Mouse (Mus musculus): ENCODE measurements around the gene Alox12b. TPM values are rescaled to one million over a fixed set of nuclear protein-coding genes. Genes with fewer than 3 reads are reported as not detected.

Alox12b gene
- polyA plus RNA-seq, 1 experiment from 2014 or later = 11.5 TPM

Other genes with a start within 250 kb of the Alox12b start
- not detected in 2 replicates for gene Odf4, start 229.9 kb upstream of the Alox12b start, polyA plus RNA-seq (2015; fragmentation: Nextera tagmentation; extraction: Ambion mirVana)
- gene Arhgef15, start 199.5 kb upstream of the Alox12b start, polyA plus RNA-seq (2015; fragmentation: Nextera tagmentation; extraction: Ambion mirVana) = 8.5 and 8.8 TPM in 2 replicates
- 5.1 and 5.3 TPM in 2 replicates for gene Slc25a35, start 188.9 kb upstream of the Alox12b start, polyA plus RNA-seq (2015; fragmentation: Nextera tagmentation; extraction: Ambion mirVana)
- gene Rangrf, start 181.8 kb upstream of the Alox12b start, polyA plus RNA-seq (2015; fragmentation: Nextera tagmentation; extraction: Ambion mirVana) = 55.9 and 63.0 TPM in 2 replicates
- gene Pfas, start 148.5 kb upstream of the Alox12b start, polyA plus RNA-seq (2015; fragmentation: Nextera tagmentation; extraction: Ambion mirVana) = 31.5 and 33.7 TPM in 2 replicates
- gene Ctc1, start 141.1 kb upstream of the Alox12b start, polyA plus RNA-seq (2015; fragmentation: Nextera tagmentation; extraction: Ambion mirVana) = 40.3 and 45.5 TPM in 2 replicates
- 134 and 146 TPM in 2 replicates for gene Aurkb, start 111.3 kb upstream of the Alox12b start, polyA plus RNA-seq (2015; fragmentation: Nextera tagmentation; extraction: Ambion mirVana)
- 10.3 and 10.7 TPM in 2 replicates for gene Borcs6, start 97.3 kb upstream of the Alox12b start, polyA plus RNA-seq (2015; fragmentation: Nextera tagmentation; extraction: Ambion mirVana)
- gene Tmem107, start 86.2 kb upstream of the Alox12b start, polyA plus RNA-seq (2015; fragmentation: Nextera tagmentation; extraction: Ambion mirVana) = 49.6 and 55.0 TPM in 2 replicates
- gene Vamp2, start 68.5 kb upstream of the Alox12b start, polyA plus RNA-seq (2015; fragmentation: Nextera tagmentation; extraction: Ambion mirVana) = 68.5 and 84.6 TPM in 2 replicates
- gene Per1, start 61.8 kb upstream of the Alox12b start, polyA plus RNA-seq (2015; fragmentation: Nextera tagmentation; extraction: Ambion mirVana) = 15.4 and 20.3 TPM in 2 replicates
- 0.76 and 1.0 TPM in 2 replicates for gene Hes7, start 36.6 kb upstream of the Alox12b start, polyA plus RNA-seq (2015; fragmentation: Nextera tagmentation; extraction: Ambion mirVana)
- gene 9130213A22Rik, start 34.4 kb upstream of the Alox12b start, polyA plus RNA-seq (2015; fragmentation: Nextera tagmentation; extraction: Ambion mirVana) = 0.37 TPM in 2 replicates
- gene Aloxe3, start 31.1 kb upstream of the Alox12b start, polyA plus RNA-seq (2015; fragmentation: Nextera tagmentation; extraction: Ambion mirVana) = 0.27 and 1.2 TPM in 2 replicates
- 0.28 and 0.31 TPM in 2 replicates for gene Alox8, start 40.9 kb downstream of the Alox12b start, polyA plus RNA-seq (2015; fragmentation: Nextera tagmentation; extraction: Ambion mirVana)
- 0.04 TPM in 1 of 2 replicates, not detected in the other for gene Gucy2e, start 80.0 kb downstream of the Alox12b start, polyA plus RNA-seq (2015; fragmentation: Nextera tagmentation; extraction: Ambion mirVana)
- gene Cntrob, start 166.8 kb downstream of the Alox12b start, polyA plus RNA-seq (2015; fragmentation: Nextera tagmentation; extraction: Ambion mirVana) = 18.6 and 19.5 TPM in 2 replicates
- gene Trappc1, start 167.0 kb downstream of the Alox12b start, polyA plus RNA-seq (2015; fragmentation: Nextera tagmentation; extraction: Ambion mirVana) = 146 and 157 TPM in 2 replicates
- 1.3 TPM in 2 replicates for gene Kcnab3, start 169.3 kb downstream of the Alox12b start, polyA plus RNA-seq (2015; fragmentation: Nextera tagmentation; extraction: Ambion mirVana)
- 12.6 and 12.8 TPM in 2 replicates for gene Rnf227, start 183.5 kb downstream of the Alox12b start, polyA plus RNA-seq (2015; fragmentation: Nextera tagmentation; extraction: Ambion mirVana)
- gene Chd3, start 212.4 kb downstream of the Alox12b start, polyA plus RNA-seq (2015; fragmentation: Nextera tagmentation; extraction: Ambion mirVana) = 53.4 and 54.0 TPM in 2 replicates
- 154 and 179 TPM in 2 replicates for gene Naa38, start 238.5 kb downstream of the Alox12b start, polyA plus RNA-seq (2015; fragmentation: Nextera tagmentation; extraction: Ambion mirVana)
- gene Cyb5d1, start 238.6 kb downstream of the Alox12b start, polyA plus RNA-seq (2015; fragmentation: Nextera tagmentation; extraction: Ambion mirVana) = 24.9 and 25.3 TPM in 2 replicates
- gene Tmem88, start 241.2 kb downstream of the Alox12b start, polyA plus RNA-seq (2015; fragmentation: Nextera tagmentation; extraction: Ambion mirVana) = 26.7 and 29.4 TPM in 2 replicates

Measured in stomach, embryonic 15.5 days (tissue).